Mouse (Mus musculus): ENCODE measurements around the gene Cyp2e1.

GRCm38 (mm10) chr7:140717155-140718055, 46.1 kb upstream of the Cyp2e1 start:
- TF ChIP-seq POLR2A (IDR thresholded peaks at IDR 0.05; ENCODE audit: insufficient read depth, low read length) (no peak), EP300 (IDR thresholded peaks at IDR 0.05; ENCODE audit: insufficient read depth, low read depth, low read length) (no peak), CTCF (IDR thresholded peaks at IDR 0.05; ENCODE audit: low read depth, low read length) (no peak)
